Mouse (Mus musculus) ES-Bruce4 (cell line): ENCODE measurements around the gene Smarcd1.

ENCODE experiments used
- CTCF ChIP-seq: IDR thresholded peaks from one replicate; pipeline ENCODE4 v1.8.1; 2011; ENCODE audit warnings: low read depth, low read length
- POLR2A ChIP-seq: IDR thresholded peaks from one replicate; pipeline ENCODE4 v1.8.1; 2011; ENCODE audit warnings: low read length; ENCODE audit not compliant: insufficient read depth

- TF ChIP-seq CTCF (no peak), POLR2A (no peak)
Observed at GRCm38 (mm10) chr15:99704041-99704681, 2.2 kb downstream of the Smarcd1 start.
